Mouse (Mus musculus): ENCODE results near the gene Ceacam1. TPM values are rescaled to one million over a fixed set of nuclear protein-coding genes. Genes with fewer than 3 reads are reported as not detected.
"Not testable (repeated sequence)": the region's sequence is repeated elsewhere in the genome, so short reads cannot be mapped to it uniquely, and the experiment has no call there.

The Ceacam1 gene
- polyA plus RNA-seq, 1 experiment from 2014 or later, result 3.9 TPM

DNA sequence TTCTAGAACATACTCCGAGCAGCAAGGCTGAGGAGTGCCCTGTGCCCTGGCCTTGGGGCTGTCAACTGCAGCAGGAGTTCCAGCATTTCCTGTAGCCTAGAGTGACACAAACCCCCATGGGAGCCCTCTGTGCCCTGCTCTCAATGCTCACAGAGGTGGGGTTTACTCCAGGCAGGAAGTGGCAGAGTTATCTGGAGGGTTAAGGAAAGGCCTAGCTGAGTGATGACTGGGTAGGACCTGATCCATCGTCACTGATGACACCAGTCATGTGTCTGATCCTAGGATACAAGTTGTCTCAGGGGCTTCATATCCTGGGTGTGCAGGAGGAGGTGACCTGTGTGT is 320 bp upstream of the Ceacam1 start:
- H3K4me1 ChIP-seq, result peaks cover 11% of the 10 kb centered on the region

DNA sequence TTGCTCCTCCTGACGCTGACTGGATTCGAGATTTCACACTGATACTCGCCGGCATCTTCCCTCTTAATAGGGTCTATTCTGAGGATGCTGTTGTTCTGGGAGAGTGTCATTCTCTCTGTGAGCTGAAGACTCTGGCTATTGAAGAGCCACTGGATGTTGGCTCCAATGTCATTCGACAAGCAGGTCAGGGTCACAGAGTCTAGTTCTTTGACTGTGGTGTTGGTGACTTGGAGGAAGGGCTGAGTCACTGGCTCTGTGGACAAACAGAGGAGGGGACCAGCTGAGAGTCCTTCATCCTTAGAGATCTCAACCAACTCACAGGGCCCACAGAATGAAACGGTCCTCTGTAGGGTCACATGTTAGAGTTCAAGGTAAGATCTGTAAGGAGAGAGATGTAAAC is 5.6 kb downstream of the Ceacam1 start:
- not testable (repeated sequence) for H3K4me1 ChIP-seq; H3K27me3 ChIP-seq; H3K4me2 ChIP-seq; H3K36me3 ChIP-seq; H3K27ac ChIP-seq; ATAC-seq (replicated peaks; ENCODE audit: low FRiP score); H3K9ac ChIP-seq; H3K4me3 ChIP-seq (replicated peaks); H3K9me3 ChIP-seq (replicated peaks)
- 81% methylated on average over 6 of the region's 6 CpGs for WGBS

More for the DNA sequence above, 320 bp upstream of the Ceacam1 start:
- H3K9ac ChIP-seq; H3K9me3 ChIP-seq (replicated peaks); H3K27me3 ChIP-seq; H3K36me3 ChIP-seq; H3K4me3 ChIP-seq (replicated peaks); H3K4me2 ChIP-seq; H3K27ac ChIP-seq: not testable (repeated sequence)
- WGBS, result 47% methylated on average over 2 of the region's 2 CpGs
- ATAC-seq (replicated peaks; ENCODE audit: low FRiP score), result 0 out of 2 replicates have a peak, but pooled peaks have one; percentile 15

- H3K9ac ChIP-seq; H3K27me3 ChIP-seq; H3K36me3 ChIP-seq; ATAC-seq (replicated peaks; ENCODE audit: low FRiP score); H3K4me3 ChIP-seq (replicated peaks); H3K9me3 ChIP-seq (replicated peaks); H3K4me2 ChIP-seq; H3K27ac ChIP-seq; H3K4me1 ChIP-seq: not testable (repeated sequence)
- WGBS, result 79% methylated on average over 3 of the region's 3 CpGs
Observed at GRCm38 (mm10) chr7:25465586-25465985, 11.8 kb downstream of the Ceacam1 start.

DNA sequence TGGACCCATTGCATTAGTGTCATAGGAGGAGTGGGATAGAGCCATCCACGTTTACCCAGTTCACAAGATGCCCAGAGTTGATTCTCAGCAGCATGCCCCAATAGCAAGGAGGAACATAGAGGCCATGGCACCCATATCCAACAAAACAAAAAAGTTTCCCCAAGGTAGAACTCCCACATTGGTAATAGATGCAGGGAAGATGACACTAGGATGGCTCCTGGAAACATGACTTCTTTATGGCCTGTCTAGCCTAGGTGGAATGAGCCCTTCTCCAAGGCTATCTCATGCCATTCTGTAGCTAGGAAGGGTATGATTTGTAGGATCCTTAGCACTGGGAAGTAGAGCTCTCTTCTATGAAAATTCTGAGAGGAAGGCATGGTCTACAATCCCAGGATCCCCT is 12.4 kb downstream of the Ceacam1 start:
- Histone ChIP-seq H3K36me3 (no peaks in the 10 kb centered on the region), H3K4me3 (replicated peaks) (no peak overlapping the region), H3K27me3 (no peaks in the 10 kb centered on the region), H3K9ac (no peak overlapping the region), H3K9me3 (replicated peaks) (no peaks in the 10 kb centered on the region), H3K4me1 (no peaks in the 10 kb centered on the region), H3K27ac (no peak overlapping the region), H3K4me2 (no peak overlapping the region)
- no peak for ATAC-seq (replicated peaks; ENCODE audit: low FRiP score)
- WGBS, result 68% methylated on average over 1 of the region's 1 CpGs

- not testable (repeated sequence) for H3K27me3 ChIP-seq; H3K36me3 ChIP-seq; H3K9me3 ChIP-seq (replicated peaks); H3K27ac ChIP-seq; H3K4me3 ChIP-seq (replicated peaks); H3K9ac ChIP-seq; H3K4me2 ChIP-seq; H3K4me1 ChIP-seq; ATAC-seq (replicated peaks; ENCODE audit: low FRiP score)
- no CpG with 5 or more reads among the region's 1 CpGs for WGBS
Observed at GRCm38 (mm10) chr7:25462033-25462337, 15.4 kb downstream of the Ceacam1 start.

GRCm38 (mm10) chr7:25461336-25462032 is 15.9 kb downstream of the Ceacam1 start:
- H3K4me1 ChIP-seq; H3K9ac ChIP-seq; H3K4me3 ChIP-seq (replicated peaks); ATAC-seq (replicated peaks; ENCODE audit: low FRiP score); H3K27me3 ChIP-seq; H3K4me2 ChIP-seq; H3K27ac ChIP-seq; H3K9me3 ChIP-seq (replicated peaks); H3K36me3 ChIP-seq: not testable (repeated sequence)
- WGBS, result 56% methylated on average over 4 of the region's 5 CpGs

DNA sequence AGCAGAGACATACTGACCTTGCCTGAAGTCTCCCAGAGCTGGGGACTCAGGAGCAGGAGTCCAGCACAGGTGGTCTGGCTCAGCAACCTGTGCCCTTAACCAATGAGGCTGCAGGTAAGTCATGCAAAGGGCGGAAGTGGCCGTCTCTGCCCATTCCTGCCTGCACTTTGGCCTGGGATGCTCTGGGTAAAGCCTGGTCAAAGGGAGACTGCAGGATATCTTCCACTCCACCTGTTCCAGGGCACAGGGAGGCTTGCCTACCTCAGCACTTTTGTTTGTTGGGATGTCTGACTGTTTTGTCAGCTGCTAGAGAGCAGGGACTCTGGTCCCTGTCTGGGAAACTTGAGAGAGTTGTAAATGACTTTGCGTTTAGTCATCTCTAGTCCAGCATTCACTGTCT is 25.3 kb downstream of the Ceacam1 start:
- H3K27ac ChIP-seq, result 0 out of 2 replicates have a peak overlapping the region, but pooled peaks have one; percentile 9
- H3K9ac ChIP-seq, result no peak overlapping the region
- peaks cover 9% of the 10 kb centered on the region for H3K4me1 ChIP-seq
- H3K4me2 ChIP-seq, result no peak overlapping the region
- H3K9me3 ChIP-seq (replicated peaks), result no peaks in the 10 kb centered on the region
- WGBS, result 55% methylated on average over 3 of the region's 3 CpGs
- H3K36me3 ChIP-seq, result no peaks in the 10 kb centered on the region
- ATAC-seq (replicated peaks; ENCODE audit: low FRiP score), result no peak; the same call in 1 of the 2 replicates
- H3K4me3 ChIP-seq (replicated peaks), result no peak overlapping the region
- no peaks in the 10 kb centered on the region for H3K27me3 ChIP-seq

DNA sequence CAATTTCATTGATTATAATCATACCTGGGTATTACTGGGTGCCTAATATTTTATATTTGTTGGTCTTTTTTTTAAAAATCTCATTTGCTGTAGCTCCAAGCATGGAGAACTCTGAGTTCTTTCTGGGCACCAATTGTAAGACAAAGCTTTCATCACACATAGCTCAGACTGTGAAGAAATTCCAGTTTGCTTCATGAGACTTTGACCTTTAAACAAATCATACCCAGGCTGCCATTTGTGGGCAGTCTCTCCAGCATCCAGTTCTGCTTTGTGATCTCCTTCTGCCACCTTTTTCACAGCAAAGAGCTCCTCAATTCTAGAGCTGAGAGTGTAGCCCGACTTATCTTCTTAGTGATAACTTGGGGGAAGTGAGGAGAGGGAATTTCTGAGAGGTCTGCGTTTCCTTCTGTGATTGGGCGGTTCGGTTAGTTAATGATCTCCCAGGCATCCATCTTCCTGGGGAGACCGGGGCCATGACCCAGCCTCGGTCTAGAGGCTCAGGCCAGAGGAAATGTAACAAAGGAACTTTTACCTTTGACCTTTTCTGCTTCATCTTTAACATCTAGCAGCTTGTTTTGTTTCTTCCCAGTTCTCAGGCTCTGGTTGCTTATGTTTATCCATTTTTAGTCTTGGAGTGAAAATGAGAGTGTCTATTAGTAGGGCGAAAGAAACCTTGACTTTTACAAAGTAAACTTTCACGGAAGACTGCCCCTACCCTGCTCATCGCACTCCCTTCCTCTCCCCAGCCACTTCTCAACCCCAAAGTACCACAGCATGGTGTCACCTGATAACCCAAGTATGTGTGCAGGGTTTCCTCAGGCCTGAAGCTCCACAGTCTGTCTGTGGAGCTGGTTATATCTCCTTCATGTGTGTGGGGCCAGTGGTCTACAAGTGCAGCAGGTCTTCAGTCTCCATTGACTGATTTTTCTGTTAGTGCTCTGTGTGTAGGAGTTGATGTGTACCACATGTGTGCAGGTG is 27.2 kb downstream of the Ceacam1 start:
- Histone ChIP-seq H3K4me3 (replicated peaks) (no peak overlapping the region), H3K4me1 (peaks cover 9% of the 10 kb centered on the region), H3K4me2 (no peak overlapping the region), H3K9me3 (replicated peaks) (no peaks in the 10 kb centered on the region), H3K9ac (no peak overlapping the region), H3K27me3 (no peaks in the 10 kb centered on the region), H3K27ac (0 out of 2 replicates have a peak overlapping the region, but pooled peaks have one; percentile 22), H3K36me3 (no peaks in the 10 kb centered on the region)
- 25% methylated on average over 9 of the region's 9 CpGs for WGBS
- ATAC-seq (replicated peaks; ENCODE audit: low FRiP score), result peak; percentile 62; the same call in 1 of the 2 replicates

- WGBS, result 44% methylated on average over 6 of the region's 6 CpGs
- no peak overlapping the region for H3K9ac ChIP-seq
- no peaks in the 10 kb centered on the region for H3K9me3 ChIP-seq (replicated peaks)
- no peaks in the 10 kb centered on the region for H3K36me3 ChIP-seq
- no peaks in the 10 kb centered on the region for H3K27me3 ChIP-seq
- no peak overlapping the region for H3K4me3 ChIP-seq (replicated peaks)
- no peak overlapping the region for H3K27ac ChIP-seq
- H3K4me1 ChIP-seq, result peaks cover 24% of the 10 kb centered on the region
- H3K4me2 ChIP-seq, result no peak overlapping the region
- ATAC-seq (replicated peaks; ENCODE audit: low FRiP score), result 0 out of 2 replicates have a peak, but pooled peaks have one; percentile 40
Observed at GRCm38 (mm10) chr7:25440816-25441153, 36.6 kb downstream of the Ceacam1 start.

DNA sequence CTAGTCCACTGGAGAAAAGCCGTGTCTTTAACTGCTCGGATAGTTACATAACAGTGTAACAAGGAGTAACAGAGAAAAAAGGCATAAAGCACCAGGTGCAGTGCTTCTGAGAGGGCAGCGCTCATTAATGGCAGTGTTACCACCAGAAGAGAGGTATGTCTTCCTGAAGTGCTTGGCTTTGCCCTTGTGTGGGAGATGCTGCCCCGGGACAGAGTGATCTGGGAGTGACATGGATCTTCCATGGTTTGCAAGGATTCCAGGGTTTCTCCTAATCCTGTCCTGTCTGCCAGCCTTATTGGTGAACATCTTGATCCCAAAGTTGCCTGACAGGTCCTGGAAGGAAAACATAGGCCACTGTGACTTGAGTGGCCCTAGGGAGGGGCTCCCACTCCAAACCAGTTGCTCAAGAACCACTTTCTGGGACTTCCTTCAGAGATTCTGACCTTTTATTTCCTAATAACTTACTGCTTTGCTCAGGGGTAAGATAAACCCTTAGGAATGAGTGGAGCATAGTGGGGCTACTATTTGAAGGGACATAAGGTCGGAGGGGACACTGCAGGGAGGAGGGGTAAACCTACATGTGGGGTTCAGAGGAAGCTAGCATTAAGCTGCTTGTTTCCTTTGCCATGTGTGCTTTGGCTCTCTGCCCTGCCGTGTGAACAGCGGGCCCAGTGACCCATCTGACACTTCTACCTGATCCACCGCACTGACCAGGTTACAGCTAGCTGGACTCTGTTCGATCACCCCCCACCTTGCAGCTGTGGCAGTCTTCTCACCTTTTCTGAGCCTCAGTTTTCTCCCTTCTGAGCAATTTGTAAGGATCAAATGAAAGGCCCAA is 37.2 kb downstream of the Ceacam1 start:
- WGBS, result 43% methylated on average over 9 of the region's 9 CpGs
- no peaks in the 10 kb centered on the region for H3K9me3 ChIP-seq (replicated peaks)
- H3K4me3 ChIP-seq (replicated peaks), result no peak overlapping the region
- no peak for ATAC-seq (replicated peaks; ENCODE audit: low FRiP score)
- H3K27ac ChIP-seq, result no peak overlapping the region
- peaks cover 26% of the 10 kb centered on the region for H3K4me1 ChIP-seq
- H3K9ac ChIP-seq, result no peak overlapping the region
- H3K4me2 ChIP-seq, result no peak overlapping the region
- H3K27me3 ChIP-seq, result no peaks in the 10 kb centered on the region
- no peaks in the 10 kb centered on the region for H3K36me3 ChIP-seq

DNA sequence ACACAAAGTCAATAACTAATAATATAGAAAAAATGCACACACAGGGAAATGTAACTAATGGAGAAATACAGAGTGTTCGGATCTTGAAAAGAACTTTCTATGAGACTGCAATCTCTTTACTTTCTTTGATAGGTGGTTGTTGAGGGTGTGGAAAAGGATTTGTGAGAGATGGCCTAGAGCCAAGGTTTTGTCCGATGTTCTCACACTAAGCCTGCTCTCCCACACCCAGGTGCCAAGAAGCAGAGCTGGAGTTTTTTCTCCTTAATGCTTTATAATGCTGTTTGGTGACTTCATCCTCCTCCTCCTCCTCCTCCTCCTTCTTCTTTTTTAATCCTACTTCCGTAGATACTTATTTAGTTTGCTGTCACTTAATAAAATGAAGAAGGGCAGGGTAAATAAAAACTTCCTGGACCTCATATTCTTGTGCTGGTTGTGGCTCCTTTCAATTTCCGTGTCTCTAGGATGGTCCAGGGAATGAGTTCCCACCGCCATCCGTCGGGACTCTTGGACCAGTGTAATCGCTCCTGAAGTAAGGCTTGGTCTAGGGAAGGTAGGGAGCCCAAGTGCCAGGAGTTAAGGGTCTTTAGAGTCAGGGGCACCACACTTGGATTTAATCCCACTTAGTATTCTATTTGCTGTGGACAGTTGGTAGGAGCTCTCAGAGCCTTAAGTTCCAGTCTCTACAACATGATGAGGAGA is 38.1 kb downstream of the Ceacam1 start:
- Histone ChIP-seq H3K4me3 (replicated peaks) (no peak overlapping the region), H3K27ac (no peak overlapping the region), H3K4me1 (peaks cover 26% of the 10 kb centered on the region), H3K9me3 (replicated peaks) (no peaks in the 10 kb centered on the region), H3K4me2 (no peak overlapping the region), H3K9ac (no peak overlapping the region), H3K27me3 (no peaks in the 10 kb centered on the region), H3K36me3 (no peaks in the 10 kb centered on the region)
- no peak for ATAC-seq (replicated peaks; ENCODE audit: low FRiP score)
- WGBS, result 76% methylated on average over 8 of the region's 8 CpGs

Data from kidney, embryonic 15.5 days (tissue).